Mouse (Mus musculus) G1E (cell line): Measurements from ENCODE around the gene Pde1c. TPM values are rescaled to one million over a fixed set of nuclear protein-coding genes. Genes with fewer than 3 reads are reported as not detected.

Experiments used
- ATAC-seq: 2 replicates; pipeline ENCODE4 v1.8.0; 2016; ENCODE audit warnings: mild to moderate bottlenecking; ENCODE audit not compliant: insufficient number of reproducible peaks, poor library complexity, low FRiP score, severe bottlenecking; ENCODE audit errors: extremely low read depth
- DNase-seq: peaks from one replicate; pipeline ENCODE4 v3.0.0; 2012; ENCODE audit warnings: low spot score
- H3K27me3 ChIP-seq: 2 replicates; pipeline ENCODE4 v1.6.1; 2012; ENCODE audit warnings: mild to moderate bottlenecking, low read length, inconsistent platforms; ENCODE audit not compliant: insufficient read depth
- H3K36me3 ChIP-seq: replicated peaks from 2 replicates; pipeline ENCODE3; 2012; ENCODE audit warnings: mild to moderate bottlenecking, inconsistent platforms
- H3K4me1 ChIP-seq: 2 replicates; pipeline ENCODE4 v1.6.1; 2012; ENCODE audit warnings: low read depth, low read length, inconsistent platforms, mixed read lengths; ENCODE audit not compliant: insufficient read depth
- H3K4me3 ChIP-seq: 2 replicates; pipeline ENCODE4 v1.5.1; 2012; ENCODE audit warnings: low read depth, mild to moderate bottlenecking, inconsistent platforms, low read length, moderate library complexity, mixed read lengths
- H3K9me3 ChIP-seq: replicated peaks from 2 replicates; pipeline ENCODE4 v1.6.1; 2012; ENCODE audit warnings: inconsistent platforms
- CTCF ChIP-seq: IDR thresholded peaks from 2 replicates; pipeline ENCODE4 v1.5.1; 2012; ENCODE audit warnings: low read depth, low read length, inconsistent platforms, mixed read lengths
- GATA1 ChIP-seq: IDR thresholded peaks from 2 replicates; pipeline ENCODE4 v1.6.1; 2012; ENCODE audit warnings: borderline replicate concordance, low read length, inconsistent platforms, mixed read lengths
- GATA2 ChIP-seq: IDR thresholded peaks from 2 replicates; pipeline ENCODE4 v1.6.1; 2012; ENCODE audit warnings: low read depth, low read length, inconsistent platforms, borderline replicate concordance
- POLR2AphosphoS5 ChIP-seq: IDR thresholded peaks from 2 replicates; pipeline ENCODE4 v1.6.1; 2012; ENCODE audit warnings: low read depth, low read length, inconsistent platforms; ENCODE audit not compliant: insufficient replicate concordance
- TAL1 ChIP-seq: conservative IDR thresholded peaks from 2 replicates; pipeline ENCODE4 v1.6.1; 2012; ENCODE audit warnings: low read depth, low read length, inconsistent platforms, mixed read lengths
- polyA plus RNA-seq: library from polyadenylated mRNA; stranded (reverse); fragments of >175 nt; gene quantifications from 2 replicates; pipeline ENCODE4 v1.2.3, GENCODE M21; 2012
- total RNA-seq, 2 experiments: library from RNA; stranded (forward) in 1 of 2; stranded (reverse) in 1 of 2; fragments of 200-1000 nt in 1 of 2; fragments of >200 nt in 1 of 2; fragmentation: Nextera tagmentation in 1 of 2; gene quantifications; 2 replicates each; pipeline ENCODE4 v1.2.3; 2014 to 2017

The Pde1c gene
- total and polyA plus RNA-seq, 3 experiments: 0.38 TPM; not detected in 2

GRCm38 (mm10) chr6:56172172-56172571, 396.7 kb downstream of the Pde1c start:
- no peak for ATAC-seq
- Histone ChIP-seq H3K36me3 (no peaks in the 10 kb centered on the region), H3K4me1 (no peaks in the 10 kb centered on the region), H3K9me3 (no peaks in the 10 kb centered on the region), H3K4me3 (no peak overlapping the region), H3K27me3 (0 out of 2 replicates have a peak, but pooled peaks cover 3% of the 10 kb centered on the region)
- TF ChIP-seq TAL1: no peak
- no peak for TF ChIP-seq CTCF
- no peak for DNase-seq

DNA sequence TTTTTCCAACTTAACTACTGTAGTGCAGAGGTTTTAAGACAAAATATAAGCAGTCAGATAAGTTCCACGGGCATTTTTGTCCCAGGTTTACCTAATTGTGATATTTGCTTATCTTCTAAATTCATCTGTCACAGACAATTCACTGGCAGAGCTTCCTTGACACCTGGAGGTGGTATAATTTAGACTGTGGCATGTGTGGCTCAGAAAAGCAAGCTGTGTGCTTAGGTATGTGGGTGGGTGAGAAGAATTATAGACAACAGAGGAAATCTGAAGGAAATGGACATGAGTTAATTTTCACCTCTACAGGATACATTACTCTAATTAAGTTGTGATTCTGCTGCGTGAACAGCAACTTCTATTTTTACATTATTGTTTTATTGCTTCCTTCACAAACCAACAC, 400.2 kb downstream of the Pde1c start:
- Histone ChIP-seq H3K27me3 (no peaks in the 10 kb centered on the region), H3K9me3 (no peaks in the 10 kb centered on the region), H3K4me3 (no peak overlapping the region), H3K4me1 (no peaks in the 10 kb centered on the region), H3K36me3 (no peaks in the 10 kb centered on the region)
- DNase-seq: no peak
- no peak for TF ChIP-seq POLR2AphosphoS5
- no peak for TF ChIP-seq GATA1
- TF ChIP-seq CTCF: no peak
- no peak for TF ChIP-seq TAL1
- no peak for TF ChIP-seq GATA2
- ATAC-seq: no peak

GRCm38 (mm10) chr6:56158217-56158616, 410.7 kb downstream of the Pde1c start:
- H3K27me3 ChIP-seq: no peaks in the 10 kb centered on the region
- no peaks in the 10 kb centered on the region for H3K36me3 ChIP-seq
- no peak overlapping the region for H3K4me3 ChIP-seq
- no peak for DNase-seq
- no peak for TF ChIP-seq GATA1
- no peak for TF ChIP-seq TAL1
- no peak for ATAC-seq
- no peaks in the 10 kb centered on the region for H3K9me3 ChIP-seq
- H3K4me1 ChIP-seq: no peaks in the 10 kb centered on the region

- Histone ChIP-seq H3K4me1 (no peaks in the 10 kb centered on the region), H3K4me3 (no peak overlapping the region), H3K36me3 (no peaks in the 10 kb centered on the region), H3K27me3 (no peaks in the 10 kb centered on the region), H3K9me3 (no peaks in the 10 kb centered on the region)
- no peak for DNase-seq
- TF ChIP-seq POLR2AphosphoS5 (no peak), GATA2 (no peak), TAL1 (no peak), GATA1 (no peak), CTCF (no peak)
- no peak for ATAC-seq
Measured at GRCm38 (mm10) chr6:56156836-56157235, 412.1 kb downstream of the Pde1c start.

DNA sequence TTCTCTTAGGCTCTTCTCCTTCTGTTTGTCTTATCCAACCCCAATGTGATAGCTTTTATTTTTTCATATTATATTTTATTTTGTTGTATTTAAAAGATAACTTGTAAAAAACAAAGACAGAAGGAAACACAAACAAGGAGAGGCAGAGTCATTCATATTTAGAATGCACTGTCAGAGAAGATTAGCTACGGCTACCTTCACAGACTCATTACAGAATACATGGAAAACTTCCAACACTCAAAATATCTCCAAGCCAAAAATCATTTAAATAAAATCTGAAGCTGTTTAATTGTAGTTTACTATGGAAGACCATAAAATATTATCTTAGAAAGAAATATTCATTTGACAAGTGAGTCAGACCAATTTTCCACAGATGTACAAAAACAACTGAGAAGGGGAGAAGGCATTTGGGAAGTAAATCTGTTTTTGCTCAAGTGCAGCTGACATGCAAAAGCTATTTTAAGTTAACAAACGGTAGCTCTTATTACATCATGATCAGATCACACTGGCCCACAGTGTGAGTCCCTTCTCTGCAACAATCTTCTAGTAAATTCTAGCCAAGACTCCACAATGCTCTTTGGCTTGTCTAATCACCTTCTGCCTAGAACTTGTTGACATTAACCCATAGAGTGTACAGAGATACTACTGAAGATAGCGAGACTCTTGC, 438.3 kb downstream of the Pde1c start:
- TF ChIP-seq POLR2AphosphoS5 (no peak), GATA2 (no peak), GATA1 (no peak), CTCF (no peak), TAL1 (no peak)
- Histone ChIP-seq H3K36me3 (no peaks in the 10 kb centered on the region), H3K9me3 (no peaks in the 10 kb centered on the region), H3K4me1 (no peaks in the 10 kb centered on the region), H3K4me3 (no peak overlapping the region), H3K27me3 (no peaks in the 10 kb centered on the region)
- DNase-seq (no peak), ATAC-seq (no peak)

- ATAC-seq (no peak), DNase-seq (no peak)
- no peaks in the 10 kb centered on the region for H3K9me3 ChIP-seq
- H3K4me3 ChIP-seq: no peak overlapping the region
- TF ChIP-seq CTCF (no peak), TAL1 (no peak), POLR2AphosphoS5 (no peak), GATA1 (no peak), GATA2 (no peak)
- no peaks in the 10 kb centered on the region for H3K36me3 ChIP-seq
- no peaks in the 10 kb centered on the region for H3K27me3 ChIP-seq
- H3K4me1 ChIP-seq: no peaks in the 10 kb centered on the region
Measured at GRCm38 (mm10) chr6:56099520-56100101, 469.3 kb downstream of the Pde1c start.

DNA sequence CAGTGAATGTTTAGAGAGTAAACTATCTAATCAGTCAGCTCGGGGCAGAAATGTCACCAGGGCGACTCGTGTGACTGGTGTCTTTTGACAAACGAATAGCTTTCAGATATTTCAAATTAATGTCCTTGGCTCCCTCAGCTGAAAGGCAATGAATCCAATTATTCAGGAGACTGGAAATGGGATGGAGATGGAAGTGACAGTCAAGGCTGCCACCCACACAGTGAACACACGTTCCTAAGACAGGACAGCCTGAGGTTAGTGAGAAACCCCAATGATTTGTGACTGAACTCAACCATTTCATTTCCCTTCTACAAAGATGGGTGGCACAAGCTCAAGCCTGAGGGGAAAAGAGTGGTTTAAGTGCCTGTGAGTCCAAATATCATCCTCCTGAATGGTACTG, 470.5 kb downstream of the Pde1c start:
- no peak for DNase-seq
- H3K27me3 ChIP-seq: no peaks in the 10 kb centered on the region
- no peaks in the 10 kb centered on the region for H3K9me3 ChIP-seq
- TF ChIP-seq CTCF (no peak), GATA2 (no peak), POLR2AphosphoS5 (no peak), GATA1 (no peak), TAL1 (no peak)
- H3K4me1 ChIP-seq: no peaks in the 10 kb centered on the region
- no peak overlapping the region for H3K4me3 ChIP-seq
- no peak for ATAC-seq
- no peaks in the 10 kb centered on the region for H3K36me3 ChIP-seq
